Mouse (Mus musculus) limb, embryonic 13.5 days (tissue): Measurements from ENCODE around the gene Rnf144b. TPM values are rescaled to one million over a fixed set of nuclear protein-coding genes. Genes with fewer than 3 reads are reported as not detected.
A peak's percentile ranks its signal among the peaks of the same experiment; 100 is the strongest.

Experiments used
- ATAC-seq: fragments of 200-750 bp; cut with Nextera tagmentation; 2 replicates; pipeline ENCODE4 v1.8.0; 2017; ENCODE audit warnings: low read depth, moderate number of reproducible peaks, moderate TSS enrichment; ENCODE audit not compliant: low FRiP score
- H3K27ac ChIP-seq: fragments of 300-500 bp; sonication (generic); 2 replicates; pipeline ENCODE4 v1.5.1; 2015; ENCODE audit warnings: inconsistent platforms, mild to moderate bottlenecking, moderate library complexity
- H3K27me3 ChIP-seq: fragments of 300-500 bp; sonication (generic); 2 replicates; pipeline ENCODE4 v1.6.1; 2015; ENCODE audit warnings: mild to moderate bottlenecking, inconsistent platforms
- H3K36me3 ChIP-seq: fragments of 300-500 bp; sonication (generic); 2 replicates; pipeline ENCODE4 v1.6.1; 2015; ENCODE audit warnings: inconsistent platforms, mild to moderate bottlenecking, moderate library complexity
- H3K4me1 ChIP-seq: fragments of 300-500 bp; sonication (generic); 2 replicates; pipeline ENCODE4 v1.6.1; 2015; ENCODE audit warnings: inconsistent platforms
- H3K4me2 ChIP-seq: fragments of 300-500 bp; sonication (generic); replicated peaks from 2 replicates; pipeline ENCODE4 v1.6.1; 2015; ENCODE audit warnings: inconsistent platforms, mild to moderate bottlenecking, moderate library complexity
- H3K4me3 ChIP-seq: fragments of 300-500 bp; sonication (generic); 2 replicates; pipeline ENCODE4 v1.5.1; 2015; ENCODE audit warnings: moderate library complexity, mild to moderate bottlenecking, inconsistent platforms
- H3K9ac ChIP-seq: fragments of 300-500 bp; sonication (generic); 2 replicates; pipeline ENCODE4 v1.6.1; 2015; ENCODE audit warnings: mild to moderate bottlenecking, inconsistent platforms
- H3K9me3 ChIP-seq: fragments of 300-500 bp; sonication (generic); 2 replicates; pipeline ENCODE4 v1.6.1; 2016; ENCODE audit warnings: inconsistent platforms
- WGBS: fragments of 180-500 bp; shearing (Covaris S2); methylation state at CpG from one replicate; pipeline ENCODE4 v1.1.7; 2015; 5-methylcytosine and 5-hydroxymethylcytosine counted together
- polyA plus RNA-seq: library from polyadenylated mRNA; unstranded; fragments of >200 nt; fragmentation: Nextera tagmentation; extraction: Ambion mirVana; gene quantifications from 2 replicates; pipeline ENCODE4 v1.2.1, GENCODE M21; 2015

Gene Rnf144b
- polyA plus RNA-seq, 1 experiment from 2014 or later, result 2.0 TPM

- no peak overlapping the region for H3K27ac ChIP-seq
- H3K4me1 ChIP-seq, result peaks cover 9% of the 10 kb centered on the region; the same call in 1 of the 2 replicates
- no peaks in the 10 kb centered on the region for H3K36me3 ChIP-seq
- H3K9ac ChIP-seq, result no peak overlapping the region
- 89% methylated on average over 2 of the region's 2 CpGs for WGBS
- no peak for ATAC-seq
- no peaks in the 10 kb centered on the region for H3K9me3 ChIP-seq
- H3K27me3 ChIP-seq, result no peaks in the 10 kb centered on the region
- no peak overlapping the region for H3K4me2 ChIP-seq
- H3K4me3 ChIP-seq, result no peak overlapping the region
These were observed 128.8 kb downstream of the Rnf144b start for GRCm38 (mm10) chr13:47251114-47251764.

- Histone ChIP-seq H3K4me1 (no peaks in the 10 kb centered on the region), H3K36me3 (no peaks in the 10 kb centered on the region), H3K27ac (no peak overlapping the region), H3K9me3 (no peaks in the 10 kb centered on the region), H3K9ac (no peak overlapping the region), H3K4me3 (no peak overlapping the region), H3K4me2 (no peak overlapping the region), H3K27me3 (no peaks in the 10 kb centered on the region)
- no peak for ATAC-seq
- WGBS, result 74% methylated on average over 5 of the region's 5 CpGs
These were observed 131.3 kb downstream of the Rnf144b start for GRCm38 (mm10) chr13:47253711-47254110.

GRCm38 (mm10) chr13:47259297-47259696 lies 136.8 kb downstream of the Rnf144b start:
- Histone ChIP-seq H3K27ac (no peak overlapping the region), H3K27me3 (no peaks in the 10 kb centered on the region), H3K4me2 (no peak overlapping the region), H3K36me3 (no peaks in the 10 kb centered on the region), H3K9me3 (no peaks in the 10 kb centered on the region), H3K4me1 (no peaks in the 10 kb centered on the region), H3K9ac (no peak overlapping the region), H3K4me3 (no peak overlapping the region)
- ATAC-seq, result no peak
- WGBS, result 59% methylated on average over 4 of the region's 4 CpGs

- WGBS, result 59% methylated on average over 2 of the region's 2 CpGs
- Histone ChIP-seq H3K9me3 (no peaks in the 10 kb centered on the region), H3K27ac (no peak overlapping the region), H3K4me1 (no peaks in the 10 kb centered on the region), H3K4me3 (no peak overlapping the region), H3K9ac (no peak overlapping the region), H3K36me3 (no peaks in the 10 kb centered on the region), H3K27me3 (no peaks in the 10 kb centered on the region), H3K4me2 (no peak overlapping the region)
- ATAC-seq, result no peak
These were observed 139.5 kb downstream of the Rnf144b start for GRCm38 (mm10) chr13:47261961-47262360.

- Histone ChIP-seq H3K9ac (no peak overlapping the region), H3K4me3 (no peak overlapping the region), H3K36me3 (no peaks in the 10 kb centered on the region), H3K27ac (no peak overlapping the region), H3K4me1 (peaks cover 6% of the 10 kb centered on the region; the same call in 1 of the 2 replicates), H3K4me2 (no peak overlapping the region), H3K9me3 (no peaks in the 10 kb centered on the region), H3K27me3 (no peaks in the 10 kb centered on the region)
- WGBS, result 89% methylated on average over 8 of the region's 8 CpGs
- ATAC-seq, result no peak
These were observed 141.9 kb downstream of the Rnf144b start for GRCm38 (mm10) chr13:47264382-47264781.

GRCm38 (mm10) chr13:47266411-47266810 lies 144.0 kb downstream of the Rnf144b start:
- no peak for ATAC-seq
- Histone ChIP-seq H3K27me3 (no peaks in the 10 kb centered on the region), H3K36me3 (no peaks in the 10 kb centered on the region), H3K9ac (no peak overlapping the region), H3K4me2 (no peak overlapping the region), H3K4me3 (no peak overlapping the region), H3K27ac (no peak overlapping the region), H3K9me3 (no peaks in the 10 kb centered on the region), H3K4me1 (peaks cover 6% of the 10 kb centered on the region; the same call in 1 of the 2 replicates)
- WGBS, result 79% methylated on average over 7 of the region's 7 CpGs

- Histone ChIP-seq H3K36me3 (no peaks in the 10 kb centered on the region), H3K4me3 (no peak overlapping the region), H3K4me2 (no peak overlapping the region), H3K27ac (no peak overlapping the region), H3K9me3 (no peaks in the 10 kb centered on the region), H3K27me3 (no peaks in the 10 kb centered on the region), H3K9ac (no peak overlapping the region), H3K4me1 (peaks cover 9% of the 10 kb centered on the region)
- WGBS, result 36% methylated on average over 3 of the region's 3 CpGs
- ATAC-seq, result no peak
These were observed 145.8 kb downstream of the Rnf144b start for GRCm38 (mm10) chr13:47268227-47268626.

- Histone ChIP-seq H3K27me3 (no peaks in the 10 kb centered on the region), H3K36me3 (no peaks in the 10 kb centered on the region), H3K4me2 (peak overlapping the region; percentile 52), H3K4me3 (peak overlapping the region; percentile 17; the same call in 1 of the 2 replicates), H3K27ac (no peak overlapping the region), H3K4me1 (peaks cover 21% of the 10 kb centered on the region), H3K9me3 (no peaks in the 10 kb centered on the region), H3K9ac (peak overlapping the region; percentile 43; the same call in 1 of the 2 replicates)
- 20% methylated on average over 8 of the region's 8 CpGs for WGBS
- no peak for ATAC-seq
These were observed 150.5 kb downstream of the Rnf144b start for GRCm38 (mm10) chr13:47272928-47273327.

- Histone ChIP-seq H3K27ac (no peak overlapping the region), H3K9me3 (no peaks in the 10 kb centered on the region), H3K4me3 (peak overlapping the region; percentile 17; the same call in 1 of the 2 replicates), H3K4me2 (peak overlapping the region; percentile 52), H3K27me3 (no peaks in the 10 kb centered on the region), H3K4me1 (peaks cover 15% of the 10 kb centered on the region), H3K36me3 (no peaks in the 10 kb centered on the region), H3K9ac (peak overlapping the region; percentile 43; the same call in 1 of the 2 replicates)
- ATAC-seq, result no peak
- WGBS, result 5% methylated on average over 11 of the region's 11 CpGs
These were observed 151.0 kb downstream of the Rnf144b start for GRCm38 (mm10) chr13:47273487-47273886.

GRCm38 (mm10) chr13:47274139-47274538 lies 151.7 kb downstream of the Rnf144b start:
- no peak for ATAC-seq
- Histone ChIP-seq H3K27me3 (no peaks in the 10 kb centered on the region), H3K9me3 (no peaks in the 10 kb centered on the region), H3K27ac (no peak overlapping the region), H3K9ac (no peak overlapping the region), H3K36me3 (no peaks in the 10 kb centered on the region), H3K4me2 (no peak overlapping the region), H3K4me3 (no peak overlapping the region), H3K4me1 (peaks cover 15% of the 10 kb centered on the region)
- whole genome bisulfite sequencing, result 17% methylated on average over 3 of the region's 3 CpGs

GRCm38 (mm10) chr13:47277000-47277823 lies 154.8 kb downstream of the Rnf144b start:
- peaks cover 15% of the 10 kb centered on the region for H3K4me1 ChIP-seq
- WGBS, result 39% methylated on average over 13 of the region's 13 CpGs
- no peaks in the 10 kb centered on the region for H3K36me3 ChIP-seq
- no peaks in the 10 kb centered on the region for H3K9me3 ChIP-seq
- no peak overlapping the region for H3K9ac ChIP-seq
- no peak overlapping the region for H3K4me2 ChIP-seq
- 0 out of 2 replicates have a peak, but pooled peaks have one; percentile 11 for ATAC-seq
- H3K4me3 ChIP-seq, result no peak overlapping the region
- H3K27ac ChIP-seq, result no peak overlapping the region
- H3K27me3 ChIP-seq, result no peaks in the 10 kb centered on the region

- no peak overlapping the region for H3K4me3 ChIP-seq
- no peaks in the 10 kb centered on the region for H3K27me3 ChIP-seq
- WGBS, result 17% methylated on average over 5 of the region's 5 CpGs
- no peak overlapping the region for H3K4me2 ChIP-seq
- no peak overlapping the region for H3K27ac ChIP-seq
- H3K36me3 ChIP-seq, result no peaks in the 10 kb centered on the region
- no peak overlapping the region for H3K9ac ChIP-seq
- 0 out of 2 replicates have a peak, but pooled peaks cover 2% of the 10 kb centered on the region for H3K9me3 ChIP-seq
- no peak for ATAC-seq
- H3K4me1 ChIP-seq, result peaks cover 15% of the 10 kb centered on the region
These were observed 155.4 kb downstream of the Rnf144b start for GRCm38 (mm10) chr13:47277824-47278290.
